Mouse (Mus musculus) erythroblast, embryonic 14.5 days (primary cell): Measurements from ENCODE around the gene 4932438H23Rik. TPM values are rescaled to one million over a fixed set of nuclear protein-coding genes. Genes with fewer than 3 reads are reported as not detected.

Experiments used
- H3K27me3 ChIP-seq: 2 replicates; pipeline ENCODE4 v1.6.1; 2012; ENCODE audit warnings: inconsistent platforms; ENCODE audit not compliant: control insufficient read depth
- H3K36me3 ChIP-seq: 2 replicates; pipeline ENCODE4 v1.6.1; 2012; ENCODE audit warnings: mild to moderate bottlenecking, inconsistent platforms; ENCODE audit not compliant: control insufficient read depth
- H3K4me1 ChIP-seq: 2 replicates; pipeline ENCODE4 v1.6.1; 2012; ENCODE audit warnings: inconsistent platforms; ENCODE audit not compliant: control insufficient read depth
- H3K4me3 ChIP-seq: replicated peaks from 2 replicates; pipeline ENCODE3; 2012; ENCODE audit warnings: moderate library complexity, mild to moderate bottlenecking, inconsistent platforms
- H3K9me3 ChIP-seq: 2 replicates; pipeline ENCODE4 v1.6.1; 2012; ENCODE audit warnings: low read length, inconsistent platforms, mixed read lengths; ENCODE audit not compliant: control insufficient read depth
- GATA1 ChIP-seq: IDR thresholded peaks from 2 replicates; pipeline ENCODE4 v1.6.1; 2012; ENCODE audit warnings: low read length, inconsistent platforms, mixed read lengths
- TAL1 ChIP-seq: IDR thresholded peaks from 3 replicates; pipeline ENCODE4 v1.6.1; 2012; ENCODE audit warnings: low read length, inconsistent platforms, mixed read lengths
- polyA plus RNA-seq: library from polyadenylated mRNA; stranded (reverse); fragments of >175 nt; gene quantifications from 2 replicates; pipeline ENCODE4 v1.2.3, GENCODE M21; 2012

The 4932438H23Rik gene
- polyA plus RNA-seq, 1 experiment = not detected

DNA sequence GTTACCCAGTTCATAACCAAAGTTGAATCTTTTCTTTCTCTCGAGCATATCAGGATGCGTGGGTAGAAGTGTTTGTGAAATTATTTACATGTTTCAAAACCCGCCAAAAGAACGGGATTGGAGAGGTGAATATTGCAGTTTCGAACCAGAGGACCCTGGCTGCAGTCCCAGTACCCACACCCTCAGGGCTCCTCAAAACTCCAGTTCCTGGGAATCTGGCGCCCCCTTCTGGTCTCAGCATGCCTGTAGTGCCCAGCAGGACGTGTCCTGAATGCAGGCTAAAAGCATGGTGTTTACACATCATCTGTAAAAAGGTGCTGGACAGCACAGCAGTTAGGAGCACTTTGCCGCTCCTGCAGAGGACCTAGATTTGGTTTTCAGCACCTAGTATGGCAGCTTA lies 49.4 kb downstream of the 4932438H23Rik start:
- Histone ChIP-seq H3K27me3 (peaks cover 6% of the 10 kb centered on the region), H3K9me3 (peaks cover 3% of the 10 kb centered on the region; the same call in 1 of the 2 replicates), H3K4me1 (peaks cover 45% of the 10 kb centered on the region), H3K4me3 (peak overlapping the region; percentile 98), H3K36me3 (peaks cover 16% of the 10 kb centered on the region)
- TF ChIP-seq GATA1 (no peak), TAL1 (no peak)

- Histone ChIP-seq H3K4me3 (peak within 1 kb of the TSS; percentile 98), H3K4me1 (peaks cover 47% of the 10 kb centered on the region), H3K27me3 (peaks cover 6% of the 10 kb centered on the region), H3K36me3 (peaks cover 24% of the 10 kb centered on the region), H3K9me3 (peaks cover 3% of the 10 kb centered on the region; the same call in 1 of the 2 replicates)
- no peak for TF ChIP-seq GATA1
- no peak for TF ChIP-seq TAL1
These were observed 50.4 kb downstream of the 4932438H23Rik start, which contains the start of gene Paxbp1 for GRCm38 (mm10) chr16:91044270-91045182. TSS of gene Paxbp1 (minus strand) at chr16:91044543.

- peaks cover 3% of the 10 kb centered on the region; the same call in 1 of the 2 replicates for H3K9me3 ChIP-seq
- H3K27me3 ChIP-seq = peaks cover 4% of the 10 kb centered on the region
- TF ChIP-seq TAL1 (no peak), GATA1 (no peak)
These were observed 51.3 kb downstream of the 4932438H23Rik start for GRCm38 (mm10) chr16:91043461-91044248.

DNA sequence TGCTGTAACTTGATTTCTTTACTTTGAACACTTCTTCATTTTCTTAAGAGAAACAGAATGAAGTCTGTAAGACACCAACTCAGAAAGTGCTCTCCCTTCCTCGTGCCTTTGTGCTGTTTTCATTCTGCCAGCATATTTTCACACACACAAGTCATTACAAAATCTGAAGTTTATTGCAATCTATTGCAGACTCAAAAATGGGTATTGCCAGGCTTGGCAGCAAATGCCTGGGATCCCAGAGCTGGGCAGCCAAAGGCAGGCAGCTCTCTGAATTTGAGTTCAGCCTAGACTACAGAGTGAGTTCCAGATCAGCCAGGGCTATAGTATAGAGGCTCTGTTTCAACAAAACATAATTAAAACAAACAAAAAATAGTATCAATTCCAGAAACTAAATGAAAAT lies 52.3 kb downstream of the 4932438H23Rik start:
- Histone ChIP-seq H3K4me3 (peak overlapping the region; percentile 98), H3K36me3 (peaks cover 43% of the 10 kb centered on the region), H3K4me1 (peaks cover 45% of the 10 kb centered on the region), H3K27me3 (no peaks in the 10 kb centered on the region; the same call in 1 of the 2 replicates), H3K9me3 (peaks cover 3% of the 10 kb centered on the region; the same call in 1 of the 2 replicates)
- no peak for TF ChIP-seq GATA1
- TF ChIP-seq TAL1 = no peak

More at GRCm38 (mm10) chr16:91043461-91044248, 51.3 kb downstream of the 4932438H23Rik start:
- H3K4me3 ChIP-seq = peak overlapping the region; percentile 98
- H3K4me1 ChIP-seq = peaks cover 46% of the 10 kb centered on the region
- H3K36me3 ChIP-seq = peaks cover 33% of the 10 kb centered on the region

DNA sequence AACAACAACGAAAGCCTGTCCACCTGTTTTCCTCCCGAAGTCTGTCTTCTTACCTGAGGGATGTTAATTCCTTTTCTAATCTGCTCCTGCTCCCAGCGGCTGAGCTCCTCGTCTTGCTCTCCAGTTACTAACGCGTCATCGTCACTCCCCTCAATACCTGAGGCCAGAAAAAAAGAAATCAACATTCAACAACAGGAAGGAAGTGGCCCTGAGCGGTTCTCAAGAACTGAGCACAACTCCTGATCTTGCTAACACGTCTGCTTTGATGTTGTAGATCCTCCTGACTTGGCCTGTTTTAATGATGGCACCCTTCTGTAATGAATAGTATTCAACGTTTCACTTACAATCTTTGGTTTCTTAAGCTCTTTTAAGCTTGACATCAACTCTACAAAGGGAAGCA lies 59.1 kb downstream of the 4932438H23Rik start:
- TF ChIP-seq TAL1 (no peak), GATA1 (no peak)
- Histone ChIP-seq H3K36me3 (peaks cover 96% of the 10 kb centered on the region), H3K9me3 (no peaks in the 10 kb centered on the region), H3K27me3 (no peaks in the 10 kb centered on the region), H3K4me3 (no peak overlapping the region), H3K4me1 (peaks cover 8% of the 10 kb centered on the region)

DNA sequence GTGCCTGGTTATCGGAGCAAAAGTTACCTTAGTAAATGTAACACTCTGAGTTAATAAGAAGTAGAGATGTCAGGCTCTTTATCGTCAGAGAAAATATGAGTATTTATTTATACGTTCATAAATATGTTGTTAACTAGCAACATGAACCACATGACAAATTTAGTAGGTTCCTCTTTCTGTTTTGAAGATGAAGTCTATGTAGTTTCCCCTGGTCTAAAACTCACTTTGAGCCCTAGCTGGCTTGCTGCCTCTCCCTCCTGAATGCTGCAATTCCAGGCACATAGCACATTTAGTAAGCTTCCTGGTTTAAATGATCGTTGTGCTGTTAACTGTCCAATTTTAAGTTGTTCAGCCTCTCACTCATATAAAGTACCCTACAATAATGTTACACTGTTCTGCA lies 64.2 kb downstream of the 4932438H23Rik start:
- TF ChIP-seq TAL1 (no peak), GATA1 (no peak)
- Histone ChIP-seq H3K4me1 (peaks cover 2% of the 10 kb centered on the region; the same call in 1 of the 2 replicates), H3K4me3 (no peak overlapping the region), H3K36me3 (peaks cover 96% of the 10 kb centered on the region), H3K27me3 (no peaks in the 10 kb centered on the region), H3K9me3 (no peaks in the 10 kb centered on the region)

DNA sequence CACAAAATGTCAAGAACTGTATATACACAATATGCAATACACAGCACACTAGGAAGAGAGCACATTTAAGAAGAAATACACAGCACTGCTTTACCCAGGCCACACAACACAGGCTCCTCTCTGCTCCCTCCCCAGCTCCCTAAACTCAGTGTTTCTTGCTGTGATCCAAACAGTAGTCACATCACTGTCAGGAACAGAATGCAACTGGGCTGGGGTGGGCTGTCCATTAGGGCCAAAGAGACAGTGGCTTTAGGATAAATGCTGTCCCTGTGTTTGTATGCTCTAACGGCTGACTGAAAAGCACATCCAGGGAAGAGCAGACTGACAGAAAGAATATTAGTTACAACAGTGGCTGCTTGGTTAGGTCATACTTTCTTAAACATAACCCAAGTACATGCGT lies 65.0 kb downstream of the 4932438H23Rik start:
- H3K4me1 ChIP-seq = peaks cover 2% of the 10 kb centered on the region; the same call in 1 of the 2 replicates
- H3K27me3 ChIP-seq = no peaks in the 10 kb centered on the region
- H3K4me3 ChIP-seq = no peak overlapping the region
- no peak for TF ChIP-seq TAL1
- no peaks in the 10 kb centered on the region for H3K9me3 ChIP-seq
- peaks cover 97% of the 10 kb centered on the region for H3K36me3 ChIP-seq

DNA sequence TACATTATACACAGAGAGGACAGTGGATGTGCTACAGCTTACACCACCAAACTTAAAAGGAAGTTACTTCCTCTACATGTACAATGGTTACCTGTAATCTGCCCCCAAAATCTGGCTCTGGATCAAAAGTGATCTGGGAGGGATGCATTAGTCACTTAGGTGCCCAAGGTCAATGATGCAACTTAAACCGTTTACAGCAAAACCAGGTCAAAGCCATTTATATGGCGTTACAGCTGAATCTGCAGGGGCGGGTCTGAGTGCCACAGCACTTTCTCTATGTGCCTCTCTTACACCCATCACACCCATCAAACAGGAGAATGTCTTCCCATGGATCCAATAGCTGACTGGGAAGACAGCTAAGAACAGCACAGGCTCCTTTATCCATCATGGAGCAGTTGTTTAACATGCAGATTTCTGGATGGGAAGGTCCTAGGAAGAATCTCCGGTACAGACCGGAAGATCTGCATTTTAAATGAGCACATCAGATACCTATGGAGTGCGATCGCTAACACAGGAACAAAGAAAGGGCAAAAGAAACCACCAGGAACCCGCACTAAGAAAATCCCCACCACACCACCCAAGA lies 65.7 kb downstream of the 4932438H23Rik start:
- H3K36me3 ChIP-seq = peaks cover 97% of the 10 kb centered on the region
- TF ChIP-seq GATA1 (no peak), TAL1 (no peak)
- no peak overlapping the region for H3K4me3 ChIP-seq
- peaks cover 2% of the 10 kb centered on the region; the same call in 1 of the 2 replicates for H3K4me1 ChIP-seq
- H3K27me3 ChIP-seq = no peaks in the 10 kb centered on the region
- H3K9me3 ChIP-seq = peaks cover 3% of the 10 kb centered on the region
